Mouse (Mus musculus) urinary bladder, postnatal 14 days (tissue): ENCODE data around the gene Polr1e.
A peak's percentile ranks its signal among the peaks of the same experiment; 100 is the strongest.
"Not testable (repeated sequence)": the region's sequence is repeated elsewhere in the genome, so short reads cannot be mapped to it uniquely, and the experiment has no call there.

Experiments used
- DNase-seq: peaks from one replicate; pipeline ENCODE4 v3.0.0; 2021; ENCODE audit warnings: low spot score

Gene Polr1e

DNA sequence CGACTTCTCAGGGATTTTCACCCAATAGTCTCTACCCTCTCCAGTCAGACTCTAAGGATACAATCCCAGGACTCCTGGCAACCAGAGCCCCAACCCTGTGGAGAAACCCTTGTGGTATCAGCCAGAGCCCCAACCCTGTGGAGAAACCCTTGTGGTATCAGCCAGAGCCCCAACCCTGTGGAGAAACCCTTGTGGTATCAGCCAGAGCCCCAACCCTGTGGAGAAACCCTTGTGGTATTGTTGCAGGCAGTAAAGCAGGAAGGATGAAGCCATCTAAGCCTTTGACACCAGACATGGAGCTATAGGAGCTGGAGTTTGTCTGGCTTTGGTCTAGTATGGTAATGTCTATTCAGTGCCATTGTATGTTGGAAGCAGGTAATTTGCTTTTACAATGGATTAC lies 45.5 kb downstream of the Polr1e start:
- DNase-seq: not testable (repeated sequence)

DNA sequence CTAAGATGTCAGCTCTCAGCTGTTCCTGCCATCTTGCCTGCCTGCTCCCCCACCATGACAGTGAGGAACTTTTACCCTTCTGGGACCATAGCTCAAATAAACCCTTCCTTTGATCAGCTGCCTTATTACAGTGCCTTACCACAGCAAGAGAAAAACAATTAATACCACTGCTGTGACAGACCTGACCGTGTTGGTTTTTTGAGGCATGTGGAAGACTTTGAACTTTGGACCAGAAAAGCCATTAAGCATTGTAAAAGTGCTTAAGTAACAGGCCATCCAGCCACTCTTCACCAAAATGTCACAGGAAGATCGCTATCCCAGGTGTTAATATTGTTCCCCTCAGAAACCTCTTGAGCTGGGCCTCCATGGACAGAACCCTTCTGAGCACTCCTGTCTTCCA lies 46.2 kb downstream of the Polr1e start:
- DNase-seq: no peak

DNA sequence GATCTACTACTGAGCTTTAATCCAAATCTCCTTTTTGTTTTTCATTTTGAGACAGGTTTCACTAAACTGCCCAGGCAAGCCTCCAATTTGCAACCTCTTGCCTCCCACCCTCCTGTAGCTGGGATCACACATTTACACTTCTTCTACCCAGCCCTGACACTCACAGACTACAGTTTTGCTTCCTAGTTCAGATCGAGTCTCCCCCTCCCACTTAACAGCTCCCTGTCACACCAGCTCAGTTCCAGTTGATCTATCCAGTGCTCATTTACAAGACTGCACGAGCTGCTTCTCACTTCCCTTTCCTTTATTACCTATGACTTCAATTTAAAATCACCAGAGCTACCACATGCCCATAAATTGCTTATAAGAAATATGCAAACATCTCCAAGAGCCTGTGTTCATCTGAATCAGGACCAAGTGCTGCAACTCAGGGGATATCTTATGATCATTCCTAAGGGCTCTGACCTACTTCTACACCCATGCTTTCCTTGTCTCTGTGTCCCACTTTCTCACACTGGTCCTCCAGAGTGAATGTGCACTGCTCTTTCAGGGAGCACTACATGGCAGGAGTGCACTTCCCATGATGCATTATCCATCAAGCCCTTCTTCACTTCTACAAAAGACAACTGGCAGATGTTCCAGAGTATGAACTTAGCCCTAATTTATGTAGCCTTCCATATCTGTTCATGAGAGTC lies 47.8 kb downstream of the Polr1e start:
- DNase-seq: no peak

DNA sequence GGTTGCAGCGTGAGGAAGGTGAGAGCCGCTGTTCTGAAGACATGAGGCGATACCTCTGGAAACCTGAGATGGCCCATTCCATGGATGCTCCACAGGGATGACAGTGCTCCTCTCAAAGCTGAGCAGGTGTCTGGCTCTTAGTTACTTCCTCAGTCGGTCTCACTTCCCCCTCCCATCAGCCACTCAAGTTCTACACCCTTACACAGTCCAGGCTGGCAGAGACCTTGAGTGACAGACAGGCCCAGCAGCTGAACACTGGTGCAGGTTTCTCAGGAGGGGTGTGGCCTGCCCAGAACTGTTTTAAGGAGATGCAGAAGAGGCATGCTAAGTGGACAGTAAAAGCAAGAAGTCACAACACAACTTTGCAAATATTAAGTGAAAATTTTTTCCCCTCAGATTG lies 49.4 kb downstream of the Polr1e start:
- DNase-seq: no peak

DNA sequence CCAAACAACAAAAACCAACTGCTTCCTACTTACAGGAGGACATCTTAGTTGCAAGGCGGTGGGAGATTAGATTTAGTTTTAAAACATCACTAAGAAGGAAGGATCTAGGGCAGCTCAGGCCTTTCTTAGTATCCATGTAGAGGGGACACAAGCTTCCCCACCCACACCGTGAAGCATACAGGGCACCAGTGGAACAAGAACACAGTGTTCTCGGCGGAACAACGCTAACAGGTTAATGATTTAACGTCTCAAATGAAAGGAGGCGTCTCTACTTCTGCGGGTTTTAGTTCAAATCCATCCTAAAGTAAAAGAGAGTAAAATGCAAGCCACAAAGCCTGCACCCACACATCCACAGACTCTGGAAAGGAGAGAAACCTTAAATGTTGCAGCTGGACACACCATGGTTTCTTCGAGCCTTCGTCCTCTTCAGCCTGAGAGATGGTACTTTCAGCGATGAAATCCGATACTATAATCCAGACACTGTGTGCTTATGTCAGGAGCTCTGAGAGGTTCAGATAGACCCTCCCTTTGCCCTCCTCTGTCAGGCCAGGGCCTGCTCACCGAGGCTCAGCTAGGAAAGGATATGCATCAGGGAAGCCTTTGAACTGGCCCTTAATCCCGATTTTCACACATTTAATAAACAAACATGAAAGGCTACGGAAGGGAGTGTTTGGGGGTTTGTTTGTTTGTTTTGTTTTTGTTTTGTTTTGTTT lies 54.0 kb downstream of the Polr1e start:
- DNase-seq: no peak

DNA sequence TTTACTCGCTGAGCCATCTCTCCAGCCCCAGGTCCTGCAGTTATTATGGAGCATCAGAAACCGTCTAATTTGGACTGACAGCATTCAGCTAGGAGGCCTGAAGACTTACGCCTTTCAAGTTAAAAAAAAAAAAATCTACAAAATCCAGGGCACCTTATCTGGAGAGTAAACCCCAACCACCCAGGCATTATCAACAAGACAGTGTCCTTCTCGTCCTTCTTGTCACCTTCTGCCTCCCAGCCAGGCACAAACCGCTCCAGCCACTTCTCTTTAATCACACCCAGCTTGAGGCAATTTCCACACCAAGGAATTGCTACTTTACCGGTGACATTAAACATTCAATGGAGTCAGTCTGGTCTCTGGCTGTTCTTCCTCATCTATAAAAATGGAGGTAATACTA lies 55.2 kb downstream of the Polr1e start:
- no peak for DNase-seq

DNA sequence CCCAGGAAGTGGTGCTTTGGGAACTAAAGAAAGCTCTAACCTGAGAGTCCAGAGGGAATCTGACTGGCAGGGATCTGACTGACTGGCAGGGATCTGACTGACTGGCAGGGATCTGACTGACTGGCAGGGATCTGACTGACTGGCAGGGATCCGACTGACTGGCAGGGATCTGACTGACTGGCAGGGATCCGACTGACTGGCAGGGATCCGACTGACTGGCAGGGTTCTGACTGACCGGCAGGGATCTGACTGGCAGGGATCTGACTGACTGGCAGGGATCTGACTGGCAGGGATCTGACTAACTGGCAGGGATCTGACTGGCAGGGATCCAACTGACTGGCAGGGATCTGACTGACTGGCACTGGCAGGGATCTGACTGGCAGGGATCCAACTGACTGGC lies 62.7 kb downstream of the Polr1e start:
- not testable (repeated sequence) for DNase-seq

DNA sequence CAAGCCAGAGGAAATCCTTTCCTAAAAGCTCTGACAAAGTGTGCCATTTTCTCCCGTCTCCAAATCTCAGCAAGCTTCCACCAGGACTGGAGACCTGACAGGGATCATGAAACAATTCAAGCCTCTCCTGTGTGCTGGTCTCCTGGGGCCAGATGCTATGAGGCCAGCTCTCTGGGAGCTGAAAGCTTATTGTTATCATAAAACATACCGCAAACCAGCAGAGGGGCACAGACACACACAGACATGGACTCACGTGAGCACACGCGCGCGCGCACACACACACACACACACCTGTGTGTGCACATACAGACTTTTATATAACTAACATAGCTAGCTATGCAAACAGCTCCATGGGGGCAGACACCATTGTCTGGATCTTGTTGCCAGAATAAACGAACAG lies 64.6 kb downstream of the Polr1e start:
- no peak for DNase-seq

DNA sequence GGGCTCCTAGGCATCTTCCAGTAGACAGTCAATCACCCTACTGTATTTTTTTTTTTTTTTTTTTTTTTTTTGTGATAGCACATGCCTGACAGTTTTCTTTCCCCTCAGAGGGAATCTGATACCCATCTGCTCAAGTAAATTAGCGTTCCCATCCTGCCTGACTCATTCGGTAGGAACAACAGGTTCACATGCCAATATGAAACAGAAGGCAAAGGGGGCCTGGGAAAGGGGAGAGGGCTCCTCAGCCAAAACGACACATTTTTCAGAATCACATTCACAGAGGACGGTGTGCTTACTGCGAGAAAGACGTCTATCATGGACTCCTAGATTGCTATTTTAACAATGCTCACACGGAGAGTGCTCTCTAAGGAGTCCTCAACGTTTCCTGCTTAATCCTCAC lies 65.1 kb downstream of the Polr1e start:
- no peak for DNase-seq

DNA sequence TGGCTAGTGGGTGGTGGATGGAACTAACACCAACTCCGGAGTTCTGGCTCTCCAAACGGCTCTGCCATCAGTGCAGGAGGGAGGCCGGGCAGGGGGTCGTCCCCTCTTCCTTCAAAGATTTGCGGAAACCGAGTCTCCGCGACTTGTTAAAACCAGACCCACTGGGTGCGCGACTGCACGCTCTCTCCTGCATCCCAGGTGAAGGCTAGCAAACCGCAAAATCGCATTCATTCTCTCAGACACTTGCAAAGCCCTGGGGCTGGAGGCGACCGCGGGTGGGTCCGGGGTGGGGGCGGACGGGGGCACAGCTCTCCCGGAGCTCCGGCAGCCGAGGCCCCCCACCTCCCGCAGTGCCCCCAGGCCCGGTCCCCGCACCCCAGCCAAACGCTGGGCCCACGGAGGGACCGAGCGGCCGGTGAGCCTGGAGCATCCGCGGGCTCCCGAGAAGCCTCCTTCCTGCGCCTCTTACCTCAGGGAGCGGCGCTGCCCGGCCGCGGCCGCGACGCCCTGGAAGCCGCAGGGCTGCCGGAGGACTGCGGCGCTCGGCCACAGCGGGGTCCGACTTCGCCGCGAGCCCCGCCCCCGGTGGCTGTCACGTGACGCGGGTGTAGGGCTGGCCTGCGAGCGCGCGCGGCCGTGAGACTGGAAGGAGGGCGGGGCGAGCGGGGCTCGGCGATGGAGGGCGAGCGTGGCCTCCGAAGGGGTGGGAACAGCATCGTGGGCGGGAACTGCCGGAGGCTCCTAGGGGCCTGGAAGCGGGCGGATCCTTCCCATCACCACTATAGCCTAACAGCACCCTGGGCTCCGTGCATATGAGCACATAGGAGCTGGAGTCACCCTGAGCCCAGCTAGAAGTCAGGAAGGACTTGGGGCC lies 65.9 kb downstream of the Polr1e start, which contains the start of gene Fbxo10:
Fbxo10 (minus strand) TSS at position 584 of the 874 bp plus-strand sequence.
- DNase-seq: peak; percentile 95

DNA sequence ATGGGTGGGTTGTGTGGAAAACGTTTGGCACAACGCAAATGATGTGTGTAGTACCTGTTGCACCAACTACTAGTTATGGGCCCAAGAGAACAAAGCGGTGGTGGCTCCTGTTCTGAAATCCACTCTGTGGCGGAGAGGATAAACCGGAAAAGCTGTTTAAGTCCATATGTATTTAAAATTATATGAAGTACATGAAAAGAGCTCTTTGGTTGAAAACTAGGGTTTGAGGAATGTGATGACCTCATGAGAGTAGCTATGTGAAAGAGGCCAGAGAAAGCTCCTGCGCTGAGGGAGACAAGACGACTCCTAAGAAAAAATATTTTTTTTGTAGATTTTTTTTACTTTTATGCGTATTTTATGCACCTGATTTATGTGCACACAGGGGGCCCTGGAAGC lies 66.5 kb downstream of the Polr1e start:
- DNase-seq: no peak
